Mouse (Mus musculus): Measurements from ENCODE around the gene Rptor. TPM values are rescaled to one million over a fixed set of nuclear protein-coding genes. Genes with fewer than 3 reads are reported as not detected.

Rptor gene
- polyA plus RNA-seq (2015; fragmentation: Nextera tagmentation; extraction: Ambion mirVana), result 3.6 and 3.9 TPM in 2 replicates

GRCm38 (mm10) chr11:119602763-119603526 lies at the start of gene Rptor:
TSS of gene Rptor (plus strand) at chr11:119602905.
- peaks cover 12% of the 10 kb centered on the region for H3K4me1 ChIP-seq (ENCODE audit: control insufficient read depth, low read depth, low read length)
- H3K9me3 ChIP-seq (replicated peaks; ENCODE audit: control insufficient read depth, low read length), result no peaks in the 10 kb centered on the region
- peak within 1 kb of the TSS; percentile 42; the same call in 1 of the 2 replicates for H3K27ac ChIP-seq (ENCODE audit: low read length)
- no peaks in the 10 kb centered on the region for H3K36me3 ChIP-seq (ENCODE audit: control insufficient read depth, insufficient read depth)
- no peaks in the 10 kb centered on the region for H3K27me3 ChIP-seq (ENCODE audit: control insufficient read depth, insufficient read depth, low read depth, low read length)
- peak within 1 kb of the TSS; percentile 92 for H3K9ac ChIP-seq (ENCODE audit: low read depth, low read length)
- ATAC-seq (ENCODE audit: low read depth), result peak; percentile 99
- WGBS (ENCODE audit: insufficient replicate concordance), result under 1% methylated on average over 59 of the region's 63 CpGs
- H3K4me2 ChIP-seq (ENCODE audit: low read depth, low read length), result peak within 1 kb of the TSS; percentile 75
- peak within 1 kb of the TSS; percentile 85 for H3K4me3 ChIP-seq (ENCODE audit: low read depth, low read length)

- Histone ChIP-seq H3K9ac (ENCODE audit: low read depth, low read length) (no peak overlapping the region), H3K36me3 (ENCODE audit: control insufficient read depth, insufficient read depth) (no peaks in the 10 kb centered on the region), H3K9me3 (replicated peaks; ENCODE audit: control insufficient read depth, low read length) (no peaks in the 10 kb centered on the region), H3K4me2 (ENCODE audit: low read depth, low read length) (no peak overlapping the region), H3K27me3 (ENCODE audit: control insufficient read depth, insufficient read depth, low read depth, low read length) (peaks cover 19% of the 10 kb centered on the region), H3K27ac (ENCODE audit: low read length) (no peak overlapping the region), H3K4me1 (ENCODE audit: control insufficient read depth, low read depth, low read length) (no peaks in the 10 kb centered on the region; the same call in 1 of the 2 replicates), H3K4me3 (ENCODE audit: low read depth, low read length) (no peak overlapping the region)
- 63% methylated on average over 7 of the region's 7 CpGs for WGBS (ENCODE audit: insufficient replicate concordance)
- ATAC-seq (ENCODE audit: low read depth), result no peak
These were observed 48.0 kb upstream of the Rptor start for GRCm38 (mm10) chr11:119554706-119555105.

- H3K36me3 ChIP-seq (ENCODE audit: control insufficient read depth, insufficient read depth), result no peaks in the 10 kb centered on the region
- H3K4me3 ChIP-seq (ENCODE audit: low read depth, low read length), result no peak overlapping the region
- WGBS (ENCODE audit: insufficient replicate concordance), result 55% methylated on average over 7 of the region's 7 CpGs
- H3K27me3 ChIP-seq (ENCODE audit: control insufficient read depth, insufficient read depth, low read depth, low read length), result peaks cover 15% of the 10 kb centered on the region
- ATAC-seq (ENCODE audit: low read depth), result no peak
- no peak overlapping the region for H3K4me2 ChIP-seq (ENCODE audit: low read depth, low read length)
- no peaks in the 10 kb centered on the region for H3K4me1 ChIP-seq (ENCODE audit: control insufficient read depth, low read depth, low read length)
- no peaks in the 10 kb centered on the region for H3K9me3 ChIP-seq (replicated peaks; ENCODE audit: control insufficient read depth, low read length)
- no peak overlapping the region for H3K27ac ChIP-seq (ENCODE audit: low read length)
- no peak overlapping the region for H3K9ac ChIP-seq (ENCODE audit: low read depth, low read length)
These were observed 47.5 kb upstream of the Rptor start for GRCm38 (mm10) chr11:119555170-119555569.

- H3K36me3 ChIP-seq (ENCODE audit: control insufficient read depth, insufficient read depth), result no peaks in the 10 kb centered on the region
- no peak overlapping the region for H3K4me2 ChIP-seq (ENCODE audit: low read depth, low read length)
- no peaks in the 10 kb centered on the region for H3K4me1 ChIP-seq (ENCODE audit: control insufficient read depth, low read depth, low read length)
- no peak overlapping the region for H3K4me3 ChIP-seq (ENCODE audit: low read depth, low read length)
- peaks cover 2% of the 10 kb centered on the region; the same call in 1 of the 2 replicates for H3K27me3 ChIP-seq (ENCODE audit: control insufficient read depth, insufficient read depth, low read depth, low read length)
- no peak for ATAC-seq (ENCODE audit: low read depth)
- H3K27ac ChIP-seq (ENCODE audit: low read length), result no peak overlapping the region
- no peaks in the 10 kb centered on the region for H3K9me3 ChIP-seq (replicated peaks; ENCODE audit: control insufficient read depth, low read length)
- H3K9ac ChIP-seq (ENCODE audit: low read depth, low read length), result no peak overlapping the region
- 28% methylated on average over 17 of the region's 17 CpGs for WGBS (ENCODE audit: insufficient replicate concordance)
These were observed 44.5 kb upstream of the Rptor start for GRCm38 (mm10) chr11:119557940-119558869.

GRCm38 (mm10) chr11:119558870-119559610 lies 43.7 kb upstream of the Rptor start:
- H3K9ac ChIP-seq (ENCODE audit: low read depth, low read length), result no peak overlapping the region
- H3K4me2 ChIP-seq (ENCODE audit: low read depth, low read length), result no peak overlapping the region
- H3K9me3 ChIP-seq (replicated peaks; ENCODE audit: control insufficient read depth, low read length), result no peaks in the 10 kb centered on the region
- no peak overlapping the region for H3K27ac ChIP-seq (ENCODE audit: low read length)
- peaks cover 2% of the 10 kb centered on the region; the same call in 1 of the 2 replicates for H3K27me3 ChIP-seq (ENCODE audit: control insufficient read depth, insufficient read depth, low read depth, low read length)
- no peak for ATAC-seq (ENCODE audit: low read depth)
- H3K4me3 ChIP-seq (ENCODE audit: low read depth, low read length), result no peak overlapping the region
- no peaks in the 10 kb centered on the region for H3K4me1 ChIP-seq (ENCODE audit: control insufficient read depth, low read depth, low read length)
- no peaks in the 10 kb centered on the region for H3K36me3 ChIP-seq (ENCODE audit: control insufficient read depth, insufficient read depth)
- 30% methylated on average over 9 of the region's 9 CpGs for WGBS (ENCODE audit: insufficient replicate concordance)

GRCm38 (mm10) chr11:119562286-119562685 lies 40.4 kb upstream of the Rptor start:
- Histone ChIP-seq H3K4me2 (ENCODE audit: low read depth, low read length) (no peak overlapping the region), H3K27ac (ENCODE audit: low read length) (no peak overlapping the region), H3K9ac (ENCODE audit: low read depth, low read length) (no peak overlapping the region), H3K9me3 (replicated peaks; ENCODE audit: control insufficient read depth, low read length) (no peaks in the 10 kb centered on the region), H3K36me3 (ENCODE audit: control insufficient read depth, insufficient read depth) (no peaks in the 10 kb centered on the region), H3K4me3 (ENCODE audit: low read depth, low read length) (no peak overlapping the region), H3K4me1 (ENCODE audit: control insufficient read depth, low read depth, low read length) (no peaks in the 10 kb centered on the region), H3K27me3 (ENCODE audit: control insufficient read depth, insufficient read depth, low read depth, low read length) (no peaks in the 10 kb centered on the region; the same call in 1 of the 2 replicates)
- peak; percentile 56 for ATAC-seq (ENCODE audit: low read depth)
- 26% methylated on average over 6 of the region's 6 CpGs for WGBS (ENCODE audit: insufficient replicate concordance)

GRCm38 (mm10) chr11:119563166-119563565 lies 39.5 kb upstream of the Rptor start:
- WGBS (ENCODE audit: insufficient replicate concordance), result 24% methylated on average over 9 of the region's 9 CpGs
- H3K9ac ChIP-seq (ENCODE audit: low read depth, low read length), result no peak overlapping the region

GRCm38 (mm10) chr11:119564383-119564782 lies 38.3 kb upstream of the Rptor start:
- Histone ChIP-seq H3K4me2 (ENCODE audit: low read depth, low read length) (no peak overlapping the region), H3K9ac (ENCODE audit: low read depth, low read length) (no peak overlapping the region), H3K4me3 (ENCODE audit: low read depth, low read length) (no peak overlapping the region), H3K27ac (ENCODE audit: low read length) (no peak overlapping the region), H3K4me1 (ENCODE audit: control insufficient read depth, low read depth, low read length) (no peaks in the 10 kb centered on the region), H3K36me3 (ENCODE audit: control insufficient read depth, insufficient read depth) (no peaks in the 10 kb centered on the region), H3K9me3 (replicated peaks; ENCODE audit: control insufficient read depth, low read length) (no peaks in the 10 kb centered on the region), H3K27me3 (ENCODE audit: control insufficient read depth, insufficient read depth, low read depth, low read length) (no peaks in the 10 kb centered on the region; the same call in 1 of the 2 replicates)
- 69% methylated on average over 10 of the region's 10 CpGs for WGBS (ENCODE audit: insufficient replicate concordance)
- ATAC-seq (ENCODE audit: low read depth), result no peak

More at GRCm38 (mm10) chr11:119563166-119563565, 39.5 kb upstream of the Rptor start:
- no peaks in the 10 kb centered on the region for H3K4me1 ChIP-seq (ENCODE audit: control insufficient read depth, low read depth, low read length)
- H3K9me3 ChIP-seq (replicated peaks; ENCODE audit: control insufficient read depth, low read length), result no peaks in the 10 kb centered on the region
- no peak for ATAC-seq (ENCODE audit: low read depth)
- no peaks in the 10 kb centered on the region for H3K36me3 ChIP-seq (ENCODE audit: control insufficient read depth, insufficient read depth)
- no peaks in the 10 kb centered on the region; the same call in 1 of the 2 replicates for H3K27me3 ChIP-seq (ENCODE audit: control insufficient read depth, insufficient read depth, low read depth, low read length)
- H3K27ac ChIP-seq (ENCODE audit: low read length), result no peak overlapping the region
- H3K4me3 ChIP-seq (ENCODE audit: low read depth, low read length), result no peak overlapping the region
- H3K4me2 ChIP-seq (ENCODE audit: low read depth, low read length), result no peak overlapping the region

Data from liver, embryonic 16.5 days (tissue).